Comparison of ENCODE assay signal across 8 mouse cellular contexts in the genomic region with DNA sequence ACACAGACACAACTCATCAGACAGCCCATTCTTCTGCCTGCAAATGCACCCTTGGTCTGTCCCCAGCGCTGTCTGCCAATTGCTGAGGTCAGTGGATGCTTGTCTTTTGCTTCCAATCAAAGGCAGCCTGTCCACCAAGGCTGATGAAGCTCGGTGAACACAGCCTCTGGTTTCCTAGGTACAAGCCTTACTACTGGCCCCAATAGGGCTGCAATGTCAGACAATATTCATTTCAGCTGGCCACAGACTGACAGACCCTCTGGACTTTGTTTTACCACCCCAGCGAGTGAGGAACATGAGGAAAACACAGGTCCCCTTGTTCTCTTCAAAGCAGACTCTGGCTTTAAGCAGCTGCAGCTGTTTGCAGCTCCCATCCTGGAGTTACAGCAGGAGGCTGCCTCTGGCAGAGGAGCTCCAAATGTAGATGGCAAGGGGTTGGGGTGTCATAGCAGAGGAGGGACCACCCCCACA. TPM values are rescaled to one million over a fixed set of nuclear protein-coding genes. Genes with fewer than 3 reads are reported as not detected.
DNase-seq lines count a peak whose midpoint lies in the region; ATAC-seq and TF ChIP-seq lines count a peak whose summit lies in the region.

No protein-coding gene starts in this region.

- H3K4me2 ChIP-seq in hindbrain, postnatal 0 days (ENCODE audit: low read depth, low read length), result peak overlapping the region; percentile 86
- peak overlapping the region; percentile 91 for H3K4me2 ChIP-seq in liver, embryonic 12.5 days

- peak overlapping the region; percentile 95 for H3K27ac ChIP-seq in hindbrain, postnatal 0 days
- 0 out of 2 replicates have a peak overlapping the region, but pooled peaks have one; percentile 81 for H3K27ac ChIP-seq in liver, embryonic 12.5 days

- DNase-seq in brain, adult 2 months (ENCODE audit: low read depth, low spot score), result peak; percentile 97
- DNase-seq in hindbrain, postnatal 0 days (ENCODE audit: low spot score), result peak; percentile 42
- DNase-seq in right cerebral cortex, postnatal 10 days (ENCODE audit: low spot score in 2 of 2), result peak; percentile 72 to 78
- no peak for DNase-seq in adrenal gland, postnatal 4 days (ENCODE audit: low spot score in 2 of 2)
- no peak for DNase-seq in ovary, postnatal 14 days (ENCODE audit: low spot score)

- peak overlapping the region; percentile 84 for H3K4me3 ChIP-seq in E14TG2a.4 (replicated peaks; ENCODE audit: low read length)
- no peak overlapping the region for H3K4me3 ChIP-seq in hindbrain, postnatal 0 days (ENCODE audit: low read length)
- no peak overlapping the region for H3K4me3 ChIP-seq in liver, embryonic 12.5 days

- no peaks in the 10 kb centered on the region for H3K9me3 ChIP-seq in E14TG2a.4 (ENCODE audit: low read length)
- no peaks in the 10 kb centered on the region for H3K9me3 ChIP-seq in hindbrain, postnatal 0 days (ENCODE audit: low read length)
- no peaks in the 10 kb centered on the region for H3K9me3 ChIP-seq in liver, embryonic 12.5 days (replicated peaks)

- H3K36me3 ChIP-seq in E14TG2a.4 (ENCODE audit: insufficient read depth, low read length), result peaks cover 3% of the 10 kb centered on the region; the same call in 1 of the 2 replicates
- no peaks in the 10 kb centered on the region for H3K36me3 ChIP-seq in hindbrain, postnatal 0 days (ENCODE audit: insufficient read depth, low read length)
- H3K36me3 ChIP-seq in liver, embryonic 12.5 days, result no peaks in the 10 kb centered on the region

- ATAC-seq in frontal cortex, adult (ENCODE audit: low TSS enrichment), result peak; percentile 28
- peak; percentile 33 for ATAC-seq in hindbrain, postnatal 0 days
- ATAC-seq in liver, embryonic 12.5 days, result no peak

- H3K27me3 ChIP-seq in E14TG2a.4 (ENCODE audit: insufficient read depth, low read length), result peaks cover 15% of the 10 kb centered on the region
- no peaks in the 10 kb centered on the region for H3K27me3 ChIP-seq in hindbrain, postnatal 0 days (ENCODE audit: insufficient read depth, low read length)
- H3K27me3 ChIP-seq in liver, embryonic 12.5 days (replicated peaks), result 0 out of 2 replicates have a peak, but pooled peaks cover 6% of the 10 kb centered on the region

- TF ChIP-seq CTCF in E14TG2a.4 (conservative IDR thresholded peaks at IDR 0.05; ENCODE audit: low read length), result no peak
- TF ChIP-seq CTCF in hindbrain, postnatal 0 days (IDR thresholded peaks at IDR 0.05; ENCODE audit: low read depth), result no peak

- 55% methylated on average over 3 of the region's 3 CpGs for WGBS in hindbrain, postnatal 0 days
- WGBS in liver, embryonic 12.5 days (ENCODE audit: insufficient replicate concordance), result 67% methylated on average over 3 of the region's 3 CpGs

- H3K4me1 ChIP-seq in E14TG2a.4 (replicated peaks; ENCODE audit: low read depth, low read length), result peaks cover 36% of the 10 kb centered on the region
- peaks cover 29% of the 10 kb centered on the region for H3K4me1 ChIP-seq in hindbrain, postnatal 0 days (ENCODE audit: insufficient read depth, low read length)
- peaks cover 47% of the 10 kb centered on the region for H3K4me1 ChIP-seq in liver, embryonic 12.5 days

- peak overlapping the region; percentile 92 for H3K9ac ChIP-seq in hindbrain, postnatal 0 days (replicated peaks; ENCODE audit: low read length)
- H3K9ac ChIP-seq in liver, embryonic 12.5 days, result peak overlapping the region; percentile 85; the same call in 1 of the 2 replicates

RNA-seq across cellular contexts. Expression of gene Pacs2, which starts 1.3 kb away (rescaled TPM):
- total RNA-seq in hindbrain, postnatal 0 days (2014; rRNA removed), result 111 and 125 TPM in 2 replicates
- 20.3 and 20.6 TPM in 2 replicates for polyA plus RNA-seq in hindbrain, postnatal 0 days (2015; fragmentation: Nextera tagmentation; extraction: Ambion mirVana)
- polyA plus RNA-seq in liver, embryonic 12.5 days (2016; fragmentation: Nextera tagmentation; extraction: Ambion mirVana), result 8.3 and 9.6 TPM in 2 replicates
- total RNA-seq in adrenal gland, postnatal 4 days (2021), result 10 to 100 TPM; 46.0 to 50.4 TPM

RNA-seq across cellular contexts. Expression of gene Brf1, which starts 12.6 kb away (rescaled TPM):
- 29.4 and 32.9 TPM in 2 replicates for total RNA-seq in hindbrain, postnatal 0 days (2014; rRNA removed)
- polyA plus RNA-seq in hindbrain, postnatal 0 days (2015; fragmentation: Nextera tagmentation; extraction: Ambion mirVana), result 39.0 and 40.8 TPM in 2 replicates
- 46.2 and 47.1 TPM in 2 replicates for polyA plus RNA-seq in liver, embryonic 12.5 days (2016; fragmentation: Nextera tagmentation; extraction: Ambion mirVana)
- 10 to 100 TPM; 81.9 to 82.9 TPM for total RNA-seq in adrenal gland, postnatal 4 days (2021)

RNA-seq across cellular contexts. Expression of gene Btbd6, which starts 36.8 kb away (rescaled TPM):
- 71.0 and 76.1 TPM in 2 replicates for total RNA-seq in hindbrain, postnatal 0 days (2014; rRNA removed)
- polyA plus RNA-seq in hindbrain, postnatal 0 days (2015; fragmentation: Nextera tagmentation; extraction: Ambion mirVana), result 52.1 and 52.9 TPM in 2 replicates
- polyA plus RNA-seq in liver, embryonic 12.5 days (2016; fragmentation: Nextera tagmentation; extraction: Ambion mirVana), result 9.2 and 10.1 TPM in 2 replicates
- 10 to 100 TPM; 27.1 to 29.2 TPM for total RNA-seq in adrenal gland, postnatal 4 days (2021)

Comparison
In these comparisons a context has a peak if more than half of its experiments do, and no peak if none do; other contexts are left out.
1. DNase-seq: peak in brain, adult 2 months (single experiment), hindbrain, postnatal 0 days (single experiment) and right cerebral cortex, postnatal 10 days (2 of 2); none in adrenal gland, postnatal 4 days (0 of 2) and ovary, postnatal 14 days (single experiment).